ENCODE assay signal across 13 mouse cellular contexts in the genomic region with DNA sequence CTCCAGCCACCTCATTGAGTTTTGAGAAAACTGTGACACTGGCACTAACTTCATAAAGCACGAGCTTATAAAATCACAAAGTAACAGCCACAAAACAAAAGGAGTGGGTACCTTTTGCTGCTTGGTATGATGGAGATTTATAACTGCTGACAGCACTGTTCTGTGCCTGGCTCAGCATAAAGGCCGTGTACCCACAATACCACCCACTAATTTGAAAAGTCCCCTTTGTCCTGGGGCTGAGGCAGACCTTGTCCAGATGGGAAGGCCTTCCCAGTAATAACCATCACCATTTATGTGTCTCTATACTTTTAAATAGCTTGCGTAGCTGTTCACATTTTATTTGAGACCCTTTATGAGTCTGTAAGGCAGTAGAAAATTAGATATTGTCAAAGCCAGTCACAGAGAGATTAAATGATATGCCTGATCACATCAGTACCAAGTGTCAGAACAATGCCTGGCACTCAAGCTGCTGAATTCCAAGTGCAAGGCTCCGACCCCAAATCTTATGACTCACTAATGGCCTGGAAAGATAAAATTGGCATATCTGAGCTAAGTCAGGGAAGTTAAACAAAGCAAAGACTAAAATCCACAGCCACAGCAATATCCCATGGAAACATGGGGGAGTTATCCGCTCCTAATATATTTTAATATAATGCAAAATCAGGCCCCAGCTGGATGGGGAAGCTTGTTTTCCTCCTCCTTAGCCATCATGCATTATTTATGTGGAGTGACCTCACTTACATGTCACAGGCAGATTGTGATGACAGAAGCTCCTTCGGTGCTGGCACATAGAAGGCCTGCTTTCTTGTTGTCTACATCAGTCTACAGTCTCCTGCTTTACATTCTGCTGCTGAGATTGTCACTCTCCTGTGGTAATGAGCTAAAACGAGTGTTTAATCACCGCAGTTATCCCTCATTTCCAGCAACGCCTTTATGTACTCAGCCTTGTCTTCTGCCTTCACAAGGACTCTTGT.
DNase-seq lines count a peak whose midpoint lies in the region; ATAC-seq lines count a peak whose summit lies in the region.
"Had no signal": no experiment of that assay in that cellular context is flagged by ENCODE, and none has a peak within 500 bp of the region (broad histone marks: within the 10 kb centered on the region; RNA-seq: fewer than 3 reads in every experiment).

No protein-coding gene starts in this region.

- ATAC-seq in forebrain, embryonic 11.5 days (replicated peaks; ENCODE audit: low FRiP score), result peak; percentile 95
- peak; percentile 95 for ATAC-seq in midbrain, embryonic 12.5 days (ENCODE audit: low FRiP score, low read depth)
- ATAC-seq: intestine, embryonic 16.5 days had no signal

- WGBS in forebrain, embryonic 11.5 days, result 46% methylated on average over 9 of the region's 9 CpGs
- 64% methylated on average over 9 of the region's 9 CpGs for WGBS in forebrain, embryonic 10.5 days
- WGBS in hindbrain, embryonic 10.5 days, result 52% methylated on average over 9 of the region's 9 CpGs
- 31% methylated on average over 9 of the region's 9 CpGs for WGBS in midbrain, embryonic 12.5 days

- peak overlapping the region; percentile 54 for H3K27ac ChIP-seq in forebrain, embryonic 11.5 days (ENCODE audit: low read depth, low read length)
- no peak overlapping the region for H3K27ac ChIP-seq in forebrain, embryonic 10.5 days
- H3K27ac ChIP-seq in hindbrain, embryonic 10.5 days, result peak overlapping the region; percentile 78
- peak overlapping the region; percentile 78 for H3K27ac ChIP-seq in midbrain, embryonic 12.5 days (replicated peaks)
- H3K27ac ChIP-seq: lung, embryonic 15.5 days had no signal

- no peak overlapping the region for H3K9ac ChIP-seq in forebrain, embryonic 11.5 days (ENCODE audit: low read length)
- no peak overlapping the region for H3K9ac ChIP-seq in midbrain, embryonic 12.5 days (replicated peaks)
- H3K9ac ChIP-seq: lung, embryonic 15.5 days had no signal

- intact Hi-C loops in heart, postnatal 14 days (cut with DNase I), result no loop called here

- no peaks in the 10 kb centered on the region for H3K27me3 ChIP-seq in forebrain, embryonic 11.5 days (ENCODE audit: control insufficient read depth, insufficient read depth, low read length)
- H3K27me3 ChIP-seq in forebrain, embryonic 10.5 days (ENCODE audit: poor library complexity, severe bottlenecking), result no peaks in the 10 kb centered on the region
- H3K27me3 ChIP-seq in hindbrain, embryonic 10.5 days (ENCODE audit: insufficient read depth, poor library complexity, severe bottlenecking), result no peaks in the 10 kb centered on the region
- no peaks in the 10 kb centered on the region for H3K27me3 ChIP-seq in midbrain, embryonic 12.5 days
- H3K27me3 ChIP-seq: lung, embryonic 15.5 days had no signal

- no peaks in the 10 kb centered on the region for H3K36me3 ChIP-seq in forebrain, embryonic 11.5 days (ENCODE audit: control insufficient read depth, insufficient read depth, low read length)
- no peaks in the 10 kb centered on the region for H3K36me3 ChIP-seq in forebrain, embryonic 10.5 days (replicated peaks)
- no peaks in the 10 kb centered on the region for H3K36me3 ChIP-seq in hindbrain, embryonic 10.5 days
- H3K36me3 ChIP-seq in midbrain, embryonic 12.5 days, result no peaks in the 10 kb centered on the region
- H3K36me3 ChIP-seq: lung, embryonic 15.5 days had no signal

- H3K4me2 ChIP-seq in forebrain, embryonic 11.5 days (ENCODE audit: low read depth, low read length, severe bottlenecking), result no peak overlapping the region
- no peak overlapping the region for H3K4me2 ChIP-seq in midbrain, embryonic 12.5 days (replicated peaks)
- H3K4me2 ChIP-seq: lung, embryonic 15.5 days had no signal

- H3K4me1 ChIP-seq in forebrain, embryonic 11.5 days (replicated peaks; ENCODE audit: control insufficient read depth, insufficient read depth, low read length), result no peaks in the 10 kb centered on the region
- H3K4me1 ChIP-seq in forebrain, embryonic 10.5 days, result peaks cover 6% of the 10 kb centered on the region; the same call in 1 of the 2 replicates
- no peaks in the 10 kb centered on the region for H3K4me1 ChIP-seq in hindbrain, embryonic 10.5 days (replicated peaks)
- no peaks in the 10 kb centered on the region for H3K4me1 ChIP-seq in midbrain, embryonic 12.5 days
- H3K4me1 ChIP-seq: lung, embryonic 15.5 days had no signal

- DNase-seq in forebrain, embryonic 11.5 days (ENCODE audit: low spot score), result peak; percentile 48
- DNase-seq in forebrain, embryonic 10.5 days (ENCODE audit: extremely low spot score, low spot score), result no peak
- DNase-seq in hindbrain, embryonic 10.5 days (ENCODE audit: low spot score), result peak; percentile 24
- peak; percentile 22 for DNase-seq in retina, postnatal 1 day
- no peak for DNase-seq in heart, postnatal 14 days
- DNase-seq in c-Kit-positive CD71-positive TER-119-positive erythroid progenitor cells, embryonic 14.5 days (ENCODE audit: low spot score), result no peak
- DNase-seq in adrenal gland, postnatal 14 days, result no peak
- DNase-seq: adrenal gland, postnatal 36 days; cerebellum, adult 18-20 months; thymus, adult 18-20 months had no signal

- no peak overlapping the region for H3K4me3 ChIP-seq in forebrain, embryonic 11.5 days (ENCODE audit: low read depth, low read length)
- no peak overlapping the region for H3K4me3 ChIP-seq in forebrain, embryonic 10.5 days
- no peak overlapping the region for H3K4me3 ChIP-seq in hindbrain, embryonic 10.5 days
- H3K4me3 ChIP-seq in midbrain, embryonic 12.5 days, result no peak overlapping the region
- H3K4me3 ChIP-seq: lung, embryonic 15.5 days had no signal

- H3K9me3 ChIP-seq in forebrain, embryonic 11.5 days (ENCODE audit: control insufficient read depth, low read length), result no peaks in the 10 kb centered on the region
- H3K9me3 ChIP-seq in forebrain, embryonic 10.5 days, result no peaks in the 10 kb centered on the region
- H3K9me3 ChIP-seq in hindbrain, embryonic 10.5 days, result no peaks in the 10 kb centered on the region
- H3K9me3 ChIP-seq in midbrain, embryonic 12.5 days, result no peaks in the 10 kb centered on the region
- H3K9me3 ChIP-seq: lung, embryonic 15.5 days had no signal

Comparison
In these comparisons a context has a peak if more than half of its experiments do, and no peak if none do; other contexts are left out.
1. DNase-seq: peak in forebrain, embryonic 11.5 days (single experiment), hindbrain, embryonic 10.5 days (single experiment) and retina, postnatal 1 day (single experiment); none in forebrain, embryonic 10.5 days (single experiment), heart, postnatal 14 days (0 of 2), c-Kit-positive CD71-positive TER-119-positive erythroid progenitor cells, embryonic 14.5 days (single experiment) and adrenal gland, postnatal 14 days (single experiment).